Mouse (Mus musculus): ENCODE results near the gene Gm9936.

DNA sequence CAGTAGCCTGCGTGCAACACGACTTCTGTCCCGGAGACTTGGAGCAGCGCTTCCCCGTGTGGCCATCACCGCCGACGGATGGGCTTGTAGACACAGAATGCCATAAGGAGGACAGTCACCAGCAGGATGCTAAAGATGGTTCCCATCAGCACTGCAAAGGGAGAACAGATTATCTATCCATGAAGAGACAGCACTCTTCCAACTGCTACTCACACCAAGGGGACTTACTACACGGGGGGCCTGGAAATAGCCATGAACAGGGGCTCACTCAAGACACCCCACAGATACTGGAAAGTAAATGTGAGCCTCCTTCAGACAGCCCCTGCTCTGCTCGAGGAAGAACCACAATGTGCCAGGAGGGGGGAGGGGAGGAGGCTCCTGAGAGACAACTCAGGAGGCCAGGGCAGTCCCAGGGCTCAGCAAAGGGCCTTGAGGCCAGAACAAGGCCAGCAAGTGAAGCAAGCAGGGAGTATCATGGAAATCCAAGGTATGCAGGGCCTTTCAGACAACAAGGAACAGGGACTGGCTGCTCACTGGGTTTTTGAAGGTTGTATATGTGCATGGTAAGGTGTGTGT, 49.2 kb downstream of the Gm9936 start:
- TF ChIP-seq CTCF (IDR thresholded peaks at IDR 0.05; ENCODE audit: control insufficient read depth, insufficient read depth, low read length), result no peak
- no peak for TF ChIP-seq POLR2A (IDR thresholded peaks at IDR 0.05; ENCODE audit: borderline replicate concordance, control insufficient read depth, low read depth, low read length)
